Mouse (Mus musculus): ENCODE measurements around the gene Gm13275. TPM values are rescaled to one million over a fixed set of nuclear protein-coding genes. Genes with fewer than 3 reads are reported as not detected.

Gene Gm13275
- polyA plus RNA-seq, 1 experiment from 2014 or later, result not detected

Other genes starting within 250 kb of the Gm13275 start
- gene Ifna15, start 236.2 kb upstream of the Gm13275 start, polyA plus RNA-seq (2014; fragmentation: Illumina TruSeq; extraction: RNeasy Lipid Tissue Mini Kit (QIAGEN cat#74804); ENCODE audit: low read depth, low replicate concordance), result not detected
- gene Ifna14, start 222.7 kb upstream of the Gm13275 start, polyA plus RNA-seq (2014; fragmentation: Illumina TruSeq; extraction: RNeasy Lipid Tissue Mini Kit (QIAGEN cat#74804); ENCODE audit: low read depth, low replicate concordance), result not detected
- not detected for gene Ifna9, start 202.1 kb upstream of the Gm13275 start, polyA plus RNA-seq (2014; fragmentation: Illumina TruSeq; extraction: RNeasy Lipid Tissue Mini Kit (QIAGEN cat#74804); ENCODE audit: low read depth, low replicate concordance)
- not detected for gene Ifna12, start 191.1 kb upstream of the Gm13275 start, polyA plus RNA-seq (2014; fragmentation: Illumina TruSeq; extraction: RNeasy Lipid Tissue Mini Kit (QIAGEN cat#74804); ENCODE audit: low read depth, low replicate concordance)
- not detected for gene C87499, start 160.1 kb upstream of the Gm13275 start, polyA plus RNA-seq (2014; fragmentation: Illumina TruSeq; extraction: RNeasy Lipid Tissue Mini Kit (QIAGEN cat#74804); ENCODE audit: low read depth, low replicate concordance)
- gene Ifna13, start 150.0 kb upstream of the Gm13275 start, polyA plus RNA-seq (2014; fragmentation: Illumina TruSeq; extraction: RNeasy Lipid Tissue Mini Kit (QIAGEN cat#74804); ENCODE audit: low read depth, low replicate concordance), result not detected
- not detected for gene Ifna16, start 117.6 kb upstream of the Gm13275 start, polyA plus RNA-seq (2014; fragmentation: Illumina TruSeq; extraction: RNeasy Lipid Tissue Mini Kit (QIAGEN cat#74804); ENCODE audit: low read depth, low replicate concordance)
- gene Ifna2, start 110.6 kb upstream of the Gm13275 start, polyA plus RNA-seq (2014; fragmentation: Illumina TruSeq; extraction: RNeasy Lipid Tissue Mini Kit (QIAGEN cat#74804); ENCODE audit: low read depth, low replicate concordance), result not detected
- not detected for gene Ifnab, start 103.1 kb upstream of the Gm13275 start, polyA plus RNA-seq (2014; fragmentation: Illumina TruSeq; extraction: RNeasy Lipid Tissue Mini Kit (QIAGEN cat#74804); ENCODE audit: low read depth, low replicate concordance)
- not detected for gene Gm26566, start 72.7 kb upstream of the Gm13275 start, polyA plus RNA-seq (2014; fragmentation: Illumina TruSeq; extraction: RNeasy Lipid Tissue Mini Kit (QIAGEN cat#74804); ENCODE audit: low read depth, low replicate concordance)
- gene Klhl9, start 72.0 kb upstream of the Gm13275 start, polyA plus RNA-seq (2014; fragmentation: Illumina TruSeq; extraction: RNeasy Lipid Tissue Mini Kit (QIAGEN cat#74804); ENCODE audit: low read depth, low replicate concordance), result 192 TPM
- gene Gm13271, start 39.6 kb upstream of the Gm13275 start, polyA plus RNA-seq (2014; fragmentation: Illumina TruSeq; extraction: RNeasy Lipid Tissue Mini Kit (QIAGEN cat#74804); ENCODE audit: low read depth, low replicate concordance), result not detected
- not detected for gene Gm13283, start 34.4 kb upstream of the Gm13275 start, polyA plus RNA-seq (2014; fragmentation: Illumina TruSeq; extraction: RNeasy Lipid Tissue Mini Kit (QIAGEN cat#74804); ENCODE audit: low read depth, low replicate concordance)
- not detected for gene Gm13290, start 20.7 kb upstream of the Gm13275 start, polyA plus RNA-seq (2014; fragmentation: Illumina TruSeq; extraction: RNeasy Lipid Tissue Mini Kit (QIAGEN cat#74804); ENCODE audit: low read depth, low replicate concordance)
- gene Gm13289, start 17.6 kb upstream of the Gm13275 start, polyA plus RNA-seq (2014; fragmentation: Illumina TruSeq; extraction: RNeasy Lipid Tissue Mini Kit (QIAGEN cat#74804); ENCODE audit: low read depth, low replicate concordance), result not detected
- not detected for gene Gm13272, start 14.6 kb upstream of the Gm13275 start, polyA plus RNA-seq (2014; fragmentation: Illumina TruSeq; extraction: RNeasy Lipid Tissue Mini Kit (QIAGEN cat#74804); ENCODE audit: low read depth, low replicate concordance)
- not detected for gene Ifnz, start 12.4 kb upstream of the Gm13275 start, polyA plus RNA-seq (2014; fragmentation: Illumina TruSeq; extraction: RNeasy Lipid Tissue Mini Kit (QIAGEN cat#74804); ENCODE audit: low read depth, low replicate concordance)
- gene Gm13276, start 8.8 kb upstream of the Gm13275 start, polyA plus RNA-seq (2014; fragmentation: Illumina TruSeq; extraction: RNeasy Lipid Tissue Mini Kit (QIAGEN cat#74804); ENCODE audit: low read depth, low replicate concordance), result not detected
- not detected for gene Gm13277, start 5.9 kb upstream of the Gm13275 start, polyA plus RNA-seq (2014; fragmentation: Illumina TruSeq; extraction: RNeasy Lipid Tissue Mini Kit (QIAGEN cat#74804); ENCODE audit: low read depth, low replicate concordance)
- gene Gm13278, start 2.9 kb upstream of the Gm13275 start, polyA plus RNA-seq (2014; fragmentation: Illumina TruSeq; extraction: RNeasy Lipid Tissue Mini Kit (QIAGEN cat#74804); ENCODE audit: low read depth, low replicate concordance), result not detected
- gene Gm13279, start 2.9 kb downstream of the Gm13275 start, polyA plus RNA-seq (2014; fragmentation: Illumina TruSeq; extraction: RNeasy Lipid Tissue Mini Kit (QIAGEN cat#74804); ENCODE audit: low read depth, low replicate concordance), result not detected
- gene Gm13285, start 5.2 kb downstream of the Gm13275 start, polyA plus RNA-seq (2014; fragmentation: Illumina TruSeq; extraction: RNeasy Lipid Tissue Mini Kit (QIAGEN cat#74804); ENCODE audit: low read depth, low replicate concordance), result not detected
- gene Gm13287, start 8.8 kb downstream of the Gm13275 start, polyA plus RNA-seq (2014; fragmentation: Illumina TruSeq; extraction: RNeasy Lipid Tissue Mini Kit (QIAGEN cat#74804); ENCODE audit: low read depth, low replicate concordance), result not detected
- not detected for gene Gm13288, start 11.0 kb downstream of the Gm13275 start, polyA plus RNA-seq (2014; fragmentation: Illumina TruSeq; extraction: RNeasy Lipid Tissue Mini Kit (QIAGEN cat#74804); ENCODE audit: low read depth, low replicate concordance)
- not detected for gene Ifna7, start 21.7 kb downstream of the Gm13275 start, polyA plus RNA-seq (2014; fragmentation: Illumina TruSeq; extraction: RNeasy Lipid Tissue Mini Kit (QIAGEN cat#74804); ENCODE audit: low read depth, low replicate concordance)
- not detected for gene Ifna11, start 25.5 kb downstream of the Gm13275 start, polyA plus RNA-seq (2014; fragmentation: Illumina TruSeq; extraction: RNeasy Lipid Tissue Mini Kit (QIAGEN cat#74804); ENCODE audit: low read depth, low replicate concordance)
- gene Ifna6, start 32.9 kb downstream of the Gm13275 start, polyA plus RNA-seq (2014; fragmentation: Illumina TruSeq; extraction: RNeasy Lipid Tissue Mini Kit (QIAGEN cat#74804); ENCODE audit: low read depth, low replicate concordance), result not detected
- gene Ifna5, start 41.0 kb downstream of the Gm13275 start, polyA plus RNA-seq (2014; fragmentation: Illumina TruSeq; extraction: RNeasy Lipid Tissue Mini Kit (QIAGEN cat#74804); ENCODE audit: low read depth, low replicate concordance), result not detected
- not detected for gene Ifna4, start 47.4 kb downstream of the Gm13275 start, polyA plus RNA-seq (2014; fragmentation: Illumina TruSeq; extraction: RNeasy Lipid Tissue Mini Kit (QIAGEN cat#74804); ENCODE audit: low read depth, low replicate concordance)
- gene Ifna1, start 55.6 kb downstream of the Gm13275 start, polyA plus RNA-seq (2014; fragmentation: Illumina TruSeq; extraction: RNeasy Lipid Tissue Mini Kit (QIAGEN cat#74804); ENCODE audit: low read depth, low replicate concordance), result not detected
- not detected for gene Ifne, start 85.7 kb downstream of the Gm13275 start, polyA plus RNA-seq (2014; fragmentation: Illumina TruSeq; extraction: RNeasy Lipid Tissue Mini Kit (QIAGEN cat#74804); ENCODE audit: low read depth, low replicate concordance)

Measured in adrenal gland, adult 10 weeks (tissue).